Mouse (Mus musculus): Measurements from ENCODE around the gene Pate1. TPM values are rescaled to one million over a fixed set of nuclear protein-coding genes. Genes with fewer than 3 reads are reported as not detected.
A peak's percentile ranks its signal among the peaks of the same experiment; 100 is the strongest.

Gene Pate1
- not detected for total RNA-seq (2021)
- long read RNA-seq, experiment 1 = 0 reads
- long read RNA-seq, experiment 2 = 0 reads

DNA sequence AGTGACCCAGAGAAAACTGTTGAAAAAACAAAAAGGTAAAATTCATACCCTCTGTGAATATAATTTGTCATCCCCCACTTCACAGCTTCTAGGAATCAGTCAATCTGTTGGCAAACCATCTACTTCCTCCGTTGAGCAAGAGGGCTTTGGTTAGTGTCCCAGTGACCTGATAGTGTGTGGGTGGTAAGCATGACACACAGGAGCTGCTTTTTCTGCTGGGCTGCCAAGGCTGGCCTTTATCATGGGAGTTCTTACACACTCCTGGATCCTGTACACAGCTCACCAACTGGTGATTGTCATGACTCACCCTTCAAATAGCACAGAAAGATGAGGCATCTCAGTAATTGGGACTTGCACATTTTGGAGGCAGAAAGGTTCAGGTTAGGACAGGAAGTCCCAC is at the start of gene Pate1:
Gene Pate1, minus strand, starts transcription at position 378 of the 400 bp plus-strand sequence.
- DNase-seq (ENCODE audit: low spot score in 2 of 2) = peak in 1 of 2 experiments; percentile 11

DNA sequence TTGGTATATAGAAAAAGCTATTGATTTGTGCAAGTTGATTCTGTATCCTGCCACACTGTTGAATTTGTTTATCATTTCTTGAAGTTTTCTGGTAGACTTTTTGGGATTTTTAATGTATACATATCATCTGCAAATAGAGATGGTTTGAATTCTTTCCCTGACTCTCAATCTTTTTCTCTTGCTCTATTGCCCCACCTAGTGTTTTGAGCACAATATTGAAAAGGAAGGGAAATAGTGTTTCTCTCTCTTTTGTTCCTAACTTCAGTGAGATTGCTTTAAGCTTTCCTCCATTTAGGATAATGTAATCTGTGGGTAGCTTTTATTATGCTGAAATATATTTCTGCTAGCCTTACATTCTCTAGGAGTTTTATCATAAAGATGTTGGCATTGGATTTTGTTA is 20.1 kb upstream of the Pate1 start:
- DNase-seq (ENCODE audit: low spot score in 2 of 2) = no peak

- DNase-seq (ENCODE audit: low spot score in 2 of 2) = no peak
Measured at GRCm38 (mm10) chr9:35691924-35692323, 4.7 kb upstream of the Pate1 start.

GRCm38 (mm10) chr9:35673557-35673956 is 13.6 kb downstream of the Pate1 start:
- DNase-seq (ENCODE audit: low spot score in 2 of 2) = no peak

DNA sequence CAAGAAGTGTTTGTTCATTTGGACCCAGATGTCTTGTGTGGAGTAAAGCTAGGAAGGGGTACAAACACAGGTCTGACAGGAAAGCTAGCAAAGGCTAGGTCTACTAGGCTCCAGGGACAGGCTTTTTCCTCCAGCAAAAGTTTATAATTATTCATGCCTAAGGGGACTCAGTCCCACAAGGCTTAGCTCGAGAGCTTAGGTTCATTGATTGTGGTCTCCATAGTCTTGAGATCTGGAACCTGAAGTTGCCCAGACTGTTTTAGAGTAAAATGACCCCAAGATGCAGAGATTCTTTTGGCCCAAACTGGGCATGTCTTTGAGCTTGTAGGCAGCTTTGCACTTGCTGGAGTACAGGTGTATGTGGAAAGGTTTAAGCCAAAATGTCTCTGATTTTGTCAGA is 39.1 kb downstream of the Pate1 start, which contains the start of gene Pate3:
Gene Pate3, minus strand, starts transcription at position 101 of the 400 bp plus-strand sequence.
- DNase-seq (ENCODE audit: low spot score in 2 of 2) = no peak

Other genes with a start within 250 kb of the Pate1 start
- not detected for gene Gm1113, start 169.1 kb downstream of the Pate1 start, total RNA-seq (2021)
- gene Ddx25, start 128.9 kb downstream of the Pate1 start, total RNA-seq (2021) = 10 to 100 TPM; 17.7 to 18.4 TPM
- 10 to 100 TPM; 12.0 to 12.1 TPM for gene Pus3, start 128.8 kb downstream of the Pate1 start, total RNA-seq (2021)
- gene Pate2, start 117.1 kb downstream of the Pate1 start, total RNA-seq (2021) = under 1 TPM; 0.93 to 0.98 TPM
- 1 to 10 TPM; 9.0 to 9.1 TPM for gene Hyls1, start 117.0 kb downstream of the Pate1 start, total RNA-seq (2021)
- not detected for gene Pate4, start 75.4 kb downstream of the Pate1 start, total RNA-seq (2021)
- gene Pate3, start 39.2 kb downstream of the Pate1 start, total RNA-seq (2021) = not detected
- not detected for gene Gm17677, start 53.7 kb upstream of the Pate1 start, total RNA-seq (2021)
- gene Gm17727, start 90.7 kb upstream of the Pate1 start, total RNA-seq (2021) = not detected
- not detected for gene Gm27235, start 102.7 kb upstream of the Pate1 start, total RNA-seq (2021)
- not detected for gene D730048I06Rik, start 102.7 kb upstream of the Pate1 start, total RNA-seq (2021)
- gene 9230110F15Rik, start 156.8 kb upstream of the Pate1 start, total RNA-seq (2021) = not detected
- not detected for gene 9230113P08Rik, start 221.0 kb upstream of the Pate1 start, total RNA-seq (2021)